Mouse (Mus musculus) hindbrain, embryonic 16.5 days (tissue): ENCODE data around the gene Hdac9. TPM values are rescaled to one million over a fixed set of nuclear protein-coding genes. Genes with fewer than 3 reads are reported as not detected.

Experiments
- ATAC-seq: fragments of 200-750 bp; cut with Nextera tagmentation; 2 replicates; pipeline ENCODE4 v1.8.0; 2017; ENCODE audit warnings: moderate TSS enrichment, moderate library complexity
- H3K27ac ChIP-seq: fragments of 300-500 bp; sonication (generic); 2 replicates; pipeline ENCODE4 v1.5.1; 2014; ENCODE audit warnings: low read depth, mild to moderate bottlenecking, control low read depth, low read length, moderate library complexity
- H3K27me3 ChIP-seq: fragments of 300-500 bp; sonication (generic); replicated peaks from 2 replicates; pipeline ENCODE4 v1.6.1; 2014; ENCODE audit warnings: low read length; ENCODE audit not compliant: control insufficient read depth, insufficient read depth
- H3K36me3 ChIP-seq: fragments of 300-500 bp; sonication (generic); 2 replicates; pipeline ENCODE4 v1.6.1; 2014; ENCODE audit warnings: mild to moderate bottlenecking, low read length, moderate library complexity, mixed read lengths; ENCODE audit not compliant: control insufficient read depth, insufficient read depth
- H3K4me1 ChIP-seq: fragments of 300-500 bp; sonication (generic); 2 replicates; pipeline ENCODE4 v1.6.1; 2014; ENCODE audit warnings: low read depth, low read length; ENCODE audit not compliant: control insufficient read depth, insufficient read depth
- H3K4me2 ChIP-seq: fragments of 300-500 bp; sonication (generic); 2 replicates; pipeline ENCODE4 v1.6.1; 2014; ENCODE audit warnings: mild to moderate bottlenecking, low read length, control low read depth, moderate library complexity
- H3K4me3 ChIP-seq: fragments of 300-500 bp; sonication (generic); 2 replicates; pipeline ENCODE4 v1.5.1; 2014; ENCODE audit warnings: mild to moderate bottlenecking, low read length, control low read depth, moderate library complexity
- H3K9ac ChIP-seq: fragments of 300-500 bp; sonication (generic); 2 replicates; pipeline ENCODE4 v1.6.1; 2014; ENCODE audit warnings: low read depth, mild to moderate bottlenecking, control low read depth, low read length, moderate library complexity
- H3K9me3 ChIP-seq: fragments of 300-500 bp; sonication (generic); 2 replicates; pipeline ENCODE4 v1.6.1; 2014; ENCODE audit warnings: mild to moderate bottlenecking, low read length, moderate library complexity; ENCODE audit not compliant: control insufficient read depth
- WGBS: fragments of 180-500 bp; shearing (Covaris S2); extraction: QIAGEN DNeasy Blood & Tissue Kit; methylation state at CpG from one replicate; pipeline ENCODE4 v1.1.7; 2014; 5-methylcytosine and 5-hydroxymethylcytosine counted together
- polyA plus RNA-seq: library from polyadenylated mRNA; unstranded; fragments of >200 nt; fragmentation: Nextera tagmentation; extraction: Ambion mirVana; gene quantifications from 2 replicates; pipeline ENCODE4 v1.2.1, GENCODE M21; 2015

Gene Hdac9
- polyA plus RNA-seq, 1 experiment from 2014 or later = 10.4 TPM

DNA sequence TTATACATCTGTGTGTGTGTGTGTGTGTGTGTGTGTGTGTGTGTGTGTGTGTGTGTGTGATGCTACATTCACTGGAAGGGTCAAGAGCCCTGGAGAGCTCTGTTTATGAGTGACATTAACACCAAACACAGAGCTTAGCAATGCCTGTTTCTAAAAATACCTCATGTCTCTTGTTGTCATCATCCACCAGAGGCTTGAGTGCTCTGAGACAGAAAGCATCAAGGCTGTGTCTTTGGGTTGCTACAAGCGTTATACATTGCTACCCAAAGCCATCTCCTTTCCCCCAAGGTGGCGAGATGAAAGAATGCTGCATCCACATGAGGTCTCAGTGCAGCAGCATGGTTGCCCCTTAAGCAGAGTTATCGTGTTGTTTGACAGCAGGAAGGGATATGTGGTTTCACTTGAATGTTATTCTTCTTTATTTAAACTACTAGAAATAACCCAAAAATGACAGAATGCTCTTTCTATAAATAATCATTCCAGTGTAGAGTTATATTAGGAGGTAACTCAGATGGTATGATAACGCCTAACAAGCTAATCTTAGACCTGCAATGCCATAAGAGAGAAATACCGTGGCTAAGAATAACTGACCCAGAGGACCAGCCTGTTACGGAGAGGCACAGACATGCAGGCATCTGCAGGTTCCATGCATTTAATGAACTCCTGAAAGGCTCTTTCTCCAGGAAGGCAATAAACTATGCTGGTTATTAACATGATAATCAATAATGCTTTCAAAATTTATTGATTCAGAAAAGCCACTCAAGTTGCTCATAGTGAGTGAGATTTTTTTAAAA lies 399.9 kb downstream of the Hdac9 start:
- H3K9me3 ChIP-seq = no peaks in the 10 kb centered on the region
- no peak overlapping the region; the same call in 1 of the 2 replicates for H3K9ac ChIP-seq
- no peak for ATAC-seq
- no peak overlapping the region for H3K4me3 ChIP-seq
- H3K27me3 ChIP-seq = no peaks in the 10 kb centered on the region
- H3K4me1 ChIP-seq = 0 out of 2 replicates have a peak, but pooled peaks cover 2% of the 10 kb centered on the region
- no peaks in the 10 kb centered on the region for H3K36me3 ChIP-seq
- no peak overlapping the region for H3K27ac ChIP-seq
- 56% methylated on average over 6 of the region's 6 CpGs for WGBS
- no peak overlapping the region for H3K4me2 ChIP-seq

- no peak overlapping the region for H3K4me2 ChIP-seq
- no peak overlapping the region for H3K9ac ChIP-seq
- H3K9me3 ChIP-seq = no peaks in the 10 kb centered on the region
- no peaks in the 10 kb centered on the region for H3K36me3 ChIP-seq
- ATAC-seq = no peak
- no peak overlapping the region for H3K27ac ChIP-seq
- H3K4me3 ChIP-seq = no peak overlapping the region
- H3K4me1 ChIP-seq = no peaks in the 10 kb centered on the region
- H3K27me3 ChIP-seq = no peaks in the 10 kb centered on the region
- 88% methylated on average over 1 of the region's 1 CpGs for WGBS
Measured at GRCm38 (mm10) chr12:34506345-34506744, 410.6 kb downstream of the Hdac9 start.

- no peak overlapping the region for H3K4me2 ChIP-seq
- H3K4me1 ChIP-seq = no peaks in the 10 kb centered on the region
- no peak for ATAC-seq
- H3K27ac ChIP-seq = no peak overlapping the region
- H3K27me3 ChIP-seq = no peaks in the 10 kb centered on the region
- H3K4me3 ChIP-seq = no peak overlapping the region
- H3K36me3 ChIP-seq = no peaks in the 10 kb centered on the region
- H3K9ac ChIP-seq = no peak overlapping the region
- 70% methylated on average over 9 of the region's 9 CpGs for WGBS
- H3K9me3 ChIP-seq = no peaks in the 10 kb centered on the region
Measured at GRCm38 (mm10) chr12:34498751-34499626, 417.9 kb downstream of the Hdac9 start.

- H3K4me2 ChIP-seq = no peak overlapping the region
- H3K27me3 ChIP-seq = no peaks in the 10 kb centered on the region
- H3K4me3 ChIP-seq = no peak overlapping the region
- no peak overlapping the region for H3K9ac ChIP-seq
- H3K36me3 ChIP-seq = no peaks in the 10 kb centered on the region
- H3K9me3 ChIP-seq = no peaks in the 10 kb centered on the region
- H3K4me1 ChIP-seq = no peaks in the 10 kb centered on the region
- ATAC-seq = no peak
- H3K27ac ChIP-seq = no peak overlapping the region
- 57% methylated on average over 8 of the region's 8 CpGs for WGBS
Measured at GRCm38 (mm10) chr12:34498331-34498730, 418.6 kb downstream of the Hdac9 start.

DNA sequence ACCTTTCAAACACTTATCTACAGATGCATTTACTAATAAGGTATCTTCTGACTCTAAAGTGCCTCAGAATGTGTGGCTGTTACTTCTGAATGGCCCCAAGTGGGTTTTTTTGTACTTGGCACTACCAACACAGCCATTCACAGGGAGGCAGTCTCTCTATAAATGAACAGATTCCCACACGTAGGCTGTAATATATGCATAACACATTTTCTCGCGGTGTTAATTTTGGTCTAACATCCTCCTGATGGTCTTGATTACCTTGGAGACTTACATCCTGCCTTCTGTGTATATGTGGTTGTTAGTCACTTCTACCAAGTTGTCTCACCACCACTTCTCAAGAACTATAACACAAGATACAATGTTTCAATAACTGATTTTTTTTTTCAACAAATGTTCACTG lies 419.2 kb downstream of the Hdac9 start:
- H3K27me3 ChIP-seq = no peaks in the 10 kb centered on the region
- 48% methylated on average over 3 of the region's 3 CpGs for WGBS
- no peak overlapping the region for H3K4me2 ChIP-seq
- no peak overlapping the region for H3K9ac ChIP-seq
- H3K9me3 ChIP-seq = no peaks in the 10 kb centered on the region
- H3K27ac ChIP-seq = no peak overlapping the region
- ATAC-seq = no peak
- no peaks in the 10 kb centered on the region for H3K36me3 ChIP-seq
- no peaks in the 10 kb centered on the region for H3K4me1 ChIP-seq
- no peak overlapping the region for H3K4me3 ChIP-seq

DNA sequence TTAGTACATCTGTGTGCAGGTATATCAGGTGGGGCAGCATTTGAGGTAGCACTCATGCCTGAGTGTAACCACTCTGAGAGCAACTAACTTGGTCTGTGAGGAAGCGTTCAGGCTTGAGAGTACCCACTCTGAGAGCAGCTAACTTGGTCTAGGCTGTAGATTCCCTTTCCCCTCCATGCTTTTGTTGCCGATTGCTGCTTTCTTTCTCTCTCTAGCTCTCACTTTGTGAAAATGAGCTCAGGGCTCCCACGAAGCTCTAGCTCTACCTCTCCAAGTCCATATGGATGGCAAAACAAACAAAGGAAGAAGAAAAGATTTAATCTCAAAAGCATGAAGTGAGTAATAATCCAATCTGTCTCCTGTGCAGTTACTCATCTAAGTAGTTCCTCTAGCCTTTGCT lies 421.0 kb downstream of the Hdac9 start:
- Histone ChIP-seq H3K4me1 (no peaks in the 10 kb centered on the region), H3K9me3 (no peaks in the 10 kb centered on the region), H3K4me2 (peak overlapping the region; percentile 15; the same call in 1 of the 2 replicates), H3K27ac (no peak overlapping the region), H3K27me3 (no peaks in the 10 kb centered on the region), H3K9ac (no peak overlapping the region), H3K36me3 (no peaks in the 10 kb centered on the region), H3K4me3 (peak overlapping the region; percentile 16)
- peak; percentile 61; the same call in 1 of the 2 replicates for ATAC-seq
- 44% methylated on average over 3 of the region's 3 CpGs for WGBS

DNA sequence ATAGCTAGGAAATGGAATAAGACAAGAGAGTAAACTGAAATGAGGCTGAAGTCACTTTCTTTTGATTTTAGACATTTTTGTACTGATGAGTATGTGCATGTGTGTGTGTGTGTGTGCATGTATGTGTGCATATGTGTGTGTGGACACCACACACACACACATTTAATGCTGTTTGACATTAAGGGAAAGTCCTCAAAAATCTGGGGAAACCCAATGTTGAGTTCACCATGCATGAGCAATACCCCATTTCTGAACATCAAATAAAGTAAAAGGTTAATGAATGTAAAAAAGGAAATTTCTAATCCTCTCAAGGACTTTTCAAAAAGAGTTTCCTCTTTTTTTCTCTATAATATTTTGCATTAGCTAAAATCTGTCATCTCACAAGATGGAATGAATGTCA lies 427.3 kb downstream of the Hdac9 start:
- Histone ChIP-seq H3K36me3 (no peaks in the 10 kb centered on the region), H3K9me3 (no peaks in the 10 kb centered on the region), H3K4me2 (no peak overlapping the region), H3K27me3 (no peaks in the 10 kb centered on the region), H3K27ac (no peak overlapping the region), H3K4me3 (no peak overlapping the region), H3K9ac (no peak overlapping the region), H3K4me1 (no peaks in the 10 kb centered on the region)
- no peak for ATAC-seq

DNA sequence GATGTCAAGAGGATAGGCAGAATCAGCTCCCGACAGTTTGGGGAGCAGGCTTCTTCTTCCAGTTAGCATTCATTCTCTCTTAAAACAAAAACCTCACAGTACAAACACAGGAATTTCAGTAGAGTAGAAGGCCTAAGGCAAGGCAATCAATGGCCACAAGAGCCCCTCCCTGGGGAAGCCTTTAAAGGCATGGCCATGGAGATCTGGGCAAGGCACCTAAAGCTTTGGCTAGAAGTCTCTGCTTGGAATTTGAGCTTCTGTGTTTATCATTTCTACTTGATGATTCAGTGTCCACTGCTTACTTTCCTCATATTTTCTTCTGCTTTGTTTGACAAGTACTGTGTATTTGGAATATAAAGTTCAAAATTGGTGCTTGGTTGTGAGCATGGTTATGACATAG lies 429.2 kb downstream of the Hdac9 start:
- H3K4me1 ChIP-seq = no peaks in the 10 kb centered on the region
- no peak for ATAC-seq
- no peaks in the 10 kb centered on the region for H3K9me3 ChIP-seq
- no peak overlapping the region for H3K9ac ChIP-seq
- no peaks in the 10 kb centered on the region for H3K27me3 ChIP-seq
- H3K27ac ChIP-seq = no peak overlapping the region
- WGBS = 93% methylated on average over 1 of the region's 1 CpGs
- H3K4me3 ChIP-seq = no peak overlapping the region
- H3K36me3 ChIP-seq = no peaks in the 10 kb centered on the region
- no peak overlapping the region for H3K4me2 ChIP-seq

- no peak for ATAC-seq
- Histone ChIP-seq H3K4me1 (no peaks in the 10 kb centered on the region), H3K36me3 (no peaks in the 10 kb centered on the region), H3K4me3 (no peak overlapping the region), H3K9ac (no peak overlapping the region), H3K9me3 (no peaks in the 10 kb centered on the region), H3K27ac (no peak overlapping the region), H3K27me3 (no peaks in the 10 kb centered on the region), H3K4me2 (no peak overlapping the region)
- 77% methylated on average over 3 of the region's 3 CpGs for WGBS
Measured at GRCm38 (mm10) chr12:34487021-34487420, 429.9 kb downstream of the Hdac9 start.
